Mouse (Mus musculus): ENCODE data around the gene Med21.

- TF ChIP-seq CTCF (conservative IDR thresholded peaks at IDR 0.05; ENCODE audit: insufficient read depth, insufficient read length, low read depth, low read length) (no peak), POLR2A (IDR thresholded peaks at IDR 0.05; ENCODE audit: low read depth, low read length) (no peak)
These were observed 11.4 kb upstream of the Med21 start for GRCm38 (mm10) chr6:146630961-146631360.

Measured in kidney, adult 2 months (tissue).